Mouse (Mus musculus) megakaryocyte, adult 5-6 weeks (primary cell): ENCODE data around the gene Olfr1359. TPM values are rescaled to one million over a fixed set of nuclear protein-coding genes. Genes with fewer than 3 reads are reported as not detected.
"Not testable (repeated sequence)": the region's sequence is repeated elsewhere in the genome, so short reads cannot be mapped to it uniquely, and the experiment has no call there.

ENCODE experiments used
- ATAC-seq: 2 replicates; pipeline ENCODE4 v1.8.0; 2016; ENCODE audit warnings: mild to moderate bottlenecking, inconsistent platforms; ENCODE audit not compliant: poor library complexity, severe bottlenecking
- total RNA-seq, 2 experiments: library from RNA; stranded (forward) in 1 of 2; stranded (reverse) in 1 of 2; fragments of 153-499, 151-499 nt in 1 of 2; fragments of 221-1000, 200-1000 nt in 1 of 2; gene quantifications; 2 replicates each; pipeline versions ENCODE4 v1.2.3 to v1.2.4; 2015 to 2017

Gene Olfr1359
- total RNA-seq (2015): not detected in 2 replicates
- total RNA-seq (2017): not detected in 2 replicates

GRCm38 (mm10) chr13:21697811-21698210 is at the start of gene Olfr1359:
Gene Olfr1359 (plus strand): TSS chr13:21698111.
- ATAC-seq: no peak

- no peak for ATAC-seq
Measured at GRCm38 (mm10) chr13:21663286-21663685, 34.6 kb upstream of the Olfr1359 start, which contains the start of gene Olfr1361. Gene Olfr1361 (minus strand): TSS chr13:21663386.

GRCm38 (mm10) chr13:21677305-21677704 is 20.6 kb upstream of the Olfr1359 start, which contains the start of gene Olfr1360:
Gene Olfr1360 (minus strand): TSS chr13:21677405.
- no peak for ATAC-seq

- no peak for ATAC-seq
Measured at GRCm38 (mm10) chr13:21706669-21707068, 8.8 kb downstream of the Olfr1359 start.

GRCm38 (mm10) chr13:21710031-21710711 is 12.3 kb downstream of the Olfr1359 start:
- peak; percentile 91 for ATAC-seq

GRCm38 (mm10) chr13:21710821-21711525 is 13.1 kb downstream of the Olfr1359 start:
- peak; percentile 42 for ATAC-seq

GRCm38 (mm10) chr13:21711698-21712097 is 13.8 kb downstream of the Olfr1359 start:
- no peak for ATAC-seq

- ATAC-seq: peak; percentile 34
Measured at GRCm38 (mm10) chr13:21714725-21715124, 16.8 kb downstream of the Olfr1359 start.

GRCm38 (mm10) chr13:21715131-21715863 is 17.4 kb downstream of the Olfr1359 start:
- 0 out of 2 replicates have a peak, but pooled peaks have one; percentile 6 for ATAC-seq

GRCm38 (mm10) chr13:21715864-21716539 is 18.1 kb downstream of the Olfr1359 start, which contains the start of the genes Hist1h2bl and Hist1h2ai:
Gene Hist1h2bl (minus strand): TSS chr13:21716143.
Gene Hist1h2ai (plus strand): TSS chr13:21716422.
- ATAC-seq: peak; percentile 83

- peak; percentile 30; the same call in 1 of the 2 replicates for ATAC-seq
Measured at GRCm38 (mm10) chr13:21716540-21717391, 18.9 kb downstream of the Olfr1359 start.

GRCm38 (mm10) chr13:21717397-21718357 is 19.8 kb downstream of the Olfr1359 start, which contains the start of gene Hist1h3h:
Gene Hist1h3h (plus strand): TSS chr13:21717659.
- peak; percentile 38 for ATAC-seq

GRCm38 (mm10) chr13:21718381-21719080 is 20.6 kb downstream of the Olfr1359 start:
- ATAC-seq: no peak

GRCm38 (mm10) chr13:21721107-21721756 is 23.3 kb downstream of the Olfr1359 start:
- not testable (repeated sequence) for ATAC-seq

GRCm38 (mm10) chr13:21721757-21722372 is 24.0 kb downstream of the Olfr1359 start, which contains the start of gene Hist1h2bm:
Gene Hist1h2bm (plus strand): TSS chr13:21722044.
- peak; percentile 94 for ATAC-seq

GRCm38 (mm10) chr13:21722373-21722925 is 24.5 kb downstream of the Olfr1359 start:
- ATAC-seq: no peak
